In the genomic region with DNA sequence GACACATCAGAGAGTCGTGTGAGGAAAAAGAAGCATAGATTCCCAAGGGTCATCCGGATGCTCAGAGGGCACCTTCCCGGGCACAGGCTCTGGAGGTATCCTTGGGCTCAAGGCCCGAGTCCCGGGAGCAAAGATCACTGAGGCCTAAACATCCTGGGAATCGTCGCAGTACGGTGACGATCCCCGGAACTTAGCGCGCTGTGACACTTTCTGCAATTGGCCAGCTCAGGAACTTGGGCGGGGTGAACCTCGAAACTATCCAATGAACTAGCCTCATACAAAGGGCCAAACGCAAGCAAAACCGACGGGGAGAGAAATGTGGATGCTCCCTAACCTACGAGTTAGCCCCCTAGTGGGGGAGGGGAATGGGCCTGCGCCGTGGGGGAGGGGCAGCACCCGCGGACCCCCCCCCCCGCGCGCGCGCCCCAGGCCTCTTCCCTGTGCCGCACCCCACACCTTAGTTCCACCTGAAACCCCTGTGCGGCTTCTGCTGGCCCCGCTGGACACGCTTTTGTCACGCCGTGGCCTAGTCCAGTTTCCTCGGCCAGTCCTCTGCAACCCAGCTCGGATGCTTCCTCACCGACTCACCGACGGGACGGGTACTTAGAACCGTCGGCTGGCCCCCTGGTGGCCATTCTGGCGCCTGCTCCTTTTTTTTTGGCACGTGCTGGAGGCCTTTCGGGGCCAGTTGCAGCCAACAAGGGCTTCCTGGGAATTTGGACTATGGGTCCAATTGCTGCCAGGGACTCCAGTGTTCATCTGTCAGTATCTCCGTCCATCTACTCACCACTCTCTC, we compare ENCODE assay signal across 8 mouse cellular contexts. TPM values are rescaled to one million over a fixed set of nuclear protein-coding genes. Genes with fewer than 3 reads are reported as not detected.
DNase-seq lines count a peak whose midpoint lies in the region; ATAC-seq lines count a peak whose summit lies in the region.

No protein-coding gene starts in this region.

- ATAC-seq in megakaryocyte-erythroid progenitor cell, adult 5-6 weeks (replicated peaks; ENCODE audit: low FRiP score, low TSS enrichment, poor library complexity, severe bottlenecking) = peak; percentile 66

- peak; percentile 98 for DNase-seq in adipocyte (ENCODE audit: low spot score)
- DNase-seq in embryo, embryonic 10 days (ENCODE audit: low spot score) = peak; percentile 97
- peak; percentile 88 for DNase-seq in gastrocnemius, postnatal 10 days
- DNase-seq in induced T-regulatory cell, adult 2 months (ENCODE audit: low read depth) = peak; percentile 100
- peak; percentile 92 to 97 for DNase-seq in left cerebral cortex, postnatal 10 days (ENCODE audit: extremely low spot score in 1 of 2, low spot score in 2 of 2)
- DNase-seq in right cerebral cortex, postnatal 25 days = peak; percentile 94
- DNase-seq in urinary bladder, postnatal 4 days (ENCODE audit: low spot score in 2 of 2) = peak; percentile 92 to 97

- intact Hi-C loops in left cerebral cortex, postnatal 10 days (cut with DNase I) = no loop called here

RNA-seq across cellular contexts. Expression of a gene that starts 0.5 kb away (rescaled TPM):
- 100 to 1,000 TPM; 113 to 136 TPM for total RNA-seq in gastrocnemius, postnatal 10 days (2021)
- total RNA-seq in left cerebral cortex, postnatal 10 days (2021) = 100 to 1,000 TPM; 225 to 230 TPM
- total RNA-seq in megakaryocyte-erythroid progenitor cell, adult 5-6 weeks (2014; fragmentation: Nextera tagmentation) = 430 and 467 TPM in 2 replicates
- 338 and 373 TPM in 2 replicates for total RNA-seq in megakaryocyte-erythroid progenitor cell, adult 5-6 weeks (2017)

RNA-seq across cellular contexts. Expression of a gene that starts 17.7 kb away (rescaled TPM):
- total RNA-seq in gastrocnemius, postnatal 10 days (2021) = under 1 TPM; 0.26 to 0.59 TPM
- total RNA-seq in left cerebral cortex, postnatal 10 days (2021) = 10 to 100 TPM; 17.4 to 35.0 TPM
- total RNA-seq in megakaryocyte-erythroid progenitor cell, adult 5-6 weeks (2014; fragmentation: Nextera tagmentation) = 1.4 TPM in 1 of 2 replicates, not detected in the other
- total RNA-seq in megakaryocyte-erythroid progenitor cell, adult 5-6 weeks (2017) = 2.7 TPM in 1 of 2 replicates, not detected in the other

RNA-seq across cellular contexts. Expression of a gene that starts 24.3 kb away (rescaled TPM):
- 1 to 10 TPM; 5.0 to 5.2 TPM for total RNA-seq in gastrocnemius, postnatal 10 days (2021)
- not detected for total RNA-seq in left cerebral cortex, postnatal 10 days (2021)
- not detected in 2 replicates for total RNA-seq in megakaryocyte-erythroid progenitor cell, adult 5-6 weeks (2014; fragmentation: Nextera tagmentation)
- total RNA-seq in megakaryocyte-erythroid progenitor cell, adult 5-6 weeks (2017) = 0.72 TPM in 1 of 2 replicates, not detected in the other

RNA-seq across cellular contexts. Expression of a gene that starts 33.9 kb away (rescaled TPM):
- 10 to 100 TPM; 21.0 to 21.3 TPM for total RNA-seq in gastrocnemius, postnatal 10 days (2021)
- total RNA-seq in left cerebral cortex, postnatal 10 days (2021) = 10 to 100 TPM; 28.6 to 30.3 TPM
- 20.1 and 29.2 TPM in 2 replicates for total RNA-seq in megakaryocyte-erythroid progenitor cell, adult 5-6 weeks (2014; fragmentation: Nextera tagmentation)
- 33.3 and 33.7 TPM in 2 replicates for total RNA-seq in megakaryocyte-erythroid progenitor cell, adult 5-6 weeks (2017)

RNA-seq across cellular contexts. Expression of a gene that starts 34.0 kb away (rescaled TPM):
- 10 to 100 TPM; 13.1 to 13.5 TPM for total RNA-seq in gastrocnemius, postnatal 10 days (2021)
- 10 to 100 TPM; 60.4 to 67.4 TPM for total RNA-seq in left cerebral cortex, postnatal 10 days (2021)
- 13.9 and 14.2 TPM in 2 replicates for total RNA-seq in megakaryocyte-erythroid progenitor cell, adult 5-6 weeks (2014; fragmentation: Nextera tagmentation)
- total RNA-seq in megakaryocyte-erythroid progenitor cell, adult 5-6 weeks (2017) = 10.9 and 12.9 TPM in 2 replicates

Comparison
In these comparisons a context has a peak if more than half of its experiments do, and no peak if none do; other contexts are left out.
1. Peak in every context shown above with its lines: DNase-seq and ATAC-seq.
2. RNA of a gene that starts 17.7 kb away (total RNA-seq): 17.4 to 35.0 TPM in left cerebral cortex, postnatal 10 days; 1.4 to 2.7 TPM in megakaryocyte-erythroid progenitor cell, adult 5-6 weeks and 0.26 to 0.59 TPM in gastrocnemius, postnatal 10 days; every median in the first group is over 4 times any median in the second.